In genomic region chr7:112966786-112967185, GRCm38 (mm10) we compare ENCODE assay signal across 23 mouse cellular contexts. TPM values are rescaled to one million over a fixed set of nuclear protein-coding genes. Genes with fewer than 3 reads are reported as not detected.
DNase-seq lines count a peak whose midpoint lies in the region; ATAC-seq and TF ChIP-seq lines count a peak whose summit lies in the region.
"Had no signal": no experiment of that assay in that cellular context is flagged by ENCODE, and none has a peak within 500 bp of the region (broad histone marks: within the 10 kb centered on the region; RNA-seq: fewer than 3 reads in every experiment).

No protein-coding gene starts in this region.

- WGBS in hindbrain, embryonic 10.5 days: 45% methylated on average over 3 of the region's 3 CpGs
- 28% methylated on average over 3 of the region's 3 CpGs for WGBS in hindbrain, embryonic 12.5 days
- WGBS in embryonic facial prominence, embryonic 11.5 days: 21% methylated on average over 3 of the region's 3 CpGs
- 26% methylated on average over 3 of the region's 3 CpGs for WGBS in stomach, postnatal 0 days

- H3K9me3 ChIP-seq in hindbrain, embryonic 10.5 days: peaks cover 8% of the 10 kb centered on the region
- H3K9me3 ChIP-seq in hindbrain, embryonic 12.5 days (replicated peaks): peaks cover 12% of the 10 kb centered on the region; the same call in 1 of the 2 replicates
- H3K9me3 ChIP-seq in embryonic facial prominence, embryonic 11.5 days (replicated peaks; ENCODE audit: control insufficient read depth, low read length): no peaks in the 10 kb centered on the region
- peaks cover 3% of the 10 kb centered on the region; the same call in 1 of the 2 replicates for H3K9me3 ChIP-seq in stomach, postnatal 0 days (ENCODE audit: control insufficient read depth, low read length)
- H3K9me3 ChIP-seq: heart, embryonic 15.5 days; midbrain, embryonic 15.5 days had no signal

- H3K4me3 ChIP-seq in hindbrain, embryonic 10.5 days: no peak overlapping the region
- H3K4me3 ChIP-seq in hindbrain, embryonic 12.5 days: no peak overlapping the region
- no peak overlapping the region for H3K4me3 ChIP-seq in embryonic facial prominence, embryonic 11.5 days (ENCODE audit: low read depth, low read length)
- no peak overlapping the region for H3K4me3 ChIP-seq in stomach, postnatal 0 days (ENCODE audit: low read depth, low read length)
- H3K4me3 ChIP-seq: erythroblast, embryonic 14.5 days; forebrain, embryonic 13.5 days; heart, adult 2 months; heart, embryonic 15.5 days; limb, embryonic 10.5 days; midbrain, embryonic 15.5 days; myocyte had no signal

- peak overlapping the region; percentile 29; the same call in 1 of the 2 replicates for H3K27ac ChIP-seq in hindbrain, embryonic 10.5 days
- H3K27ac ChIP-seq in hindbrain, embryonic 12.5 days: no peak overlapping the region
- no peak overlapping the region for H3K27ac ChIP-seq in embryonic facial prominence, embryonic 11.5 days (replicated peaks; ENCODE audit: low read depth, low read length)
- H3K27ac ChIP-seq in stomach, postnatal 0 days (replicated peaks): no peak overlapping the region
- H3K27ac ChIP-seq: forebrain, embryonic 13.5 days; heart, adult 2 months; heart, embryonic 15.5 days; hindbrain, postnatal 0 days; limb, embryonic 10.5 days; midbrain, embryonic 15.5 days had no signal

- H3K36me3 ChIP-seq in hindbrain, embryonic 10.5 days: no peaks in the 10 kb centered on the region
- no peaks in the 10 kb centered on the region for H3K36me3 ChIP-seq in hindbrain, embryonic 12.5 days
- H3K36me3 ChIP-seq in embryonic facial prominence, embryonic 11.5 days (replicated peaks; ENCODE audit: control insufficient read depth, insufficient read depth, low read depth, low read length): no peaks in the 10 kb centered on the region
- H3K36me3 ChIP-seq in stomach, postnatal 0 days (ENCODE audit: control insufficient read depth, insufficient read depth, low read length): no peaks in the 10 kb centered on the region
- H3K36me3 ChIP-seq: heart, embryonic 15.5 days; limb, embryonic 10.5 days; midbrain, embryonic 15.5 days had no signal

- peaks cover 4% of the 10 kb centered on the region; the same call in 1 of the 2 replicates for H3K4me1 ChIP-seq in hindbrain, embryonic 10.5 days (replicated peaks)
- H3K4me1 ChIP-seq in hindbrain, embryonic 12.5 days: no peaks in the 10 kb centered on the region
- H3K4me1 ChIP-seq in embryonic facial prominence, embryonic 11.5 days (ENCODE audit: control insufficient read depth, insufficient read depth, low read length): no peaks in the 10 kb centered on the region
- no peaks in the 10 kb centered on the region for H3K4me1 ChIP-seq in stomach, postnatal 0 days (replicated peaks; ENCODE audit: control insufficient read depth, insufficient read depth)
- H3K4me1 ChIP-seq: forebrain, embryonic 13.5 days; heart, embryonic 15.5 days; midbrain, embryonic 15.5 days had no signal

- H3K9ac ChIP-seq in hindbrain, embryonic 12.5 days: no peak overlapping the region
- H3K9ac ChIP-seq in embryonic facial prominence, embryonic 11.5 days (replicated peaks; ENCODE audit: low read length): no peak overlapping the region
- no peak overlapping the region for H3K9ac ChIP-seq in stomach, postnatal 0 days (ENCODE audit: low read length)
- H3K9ac ChIP-seq: forebrain, embryonic 13.5 days; heart, embryonic 15.5 days; liver, postnatal 0 days; midbrain, embryonic 15.5 days had no signal

- no peak for DNase-seq in hindbrain, embryonic 10.5 days (ENCODE audit: low spot score)
- peak; percentile 7 to 28 for DNase-seq in lung, adult 18-20 months
- DNase-seq in lung, postnatal 25 days (ENCODE audit: low spot score): no peak
- DNase-seq in embryonic facial prominence, embryonic 11.5 days (ENCODE audit: low spot score): peak; percentile 59
- DNase-seq in stomach, postnatal 0 days (ENCODE audit: low spot score): peak; percentile 65
- no peak for DNase-seq in right cerebral cortex, adult 2 months (ENCODE audit: low spot score in 2 of 2)
- DNase-seq: adrenal gland, postnatal 14 days; cerebellum, adult 11 months; cerebellum, postnatal 14 days; gastrocnemius, postnatal 14 days; heart, adult 2 months; heart, postnatal 4 days; liver, postnatal 0 days; right cerebral cortex, postnatal 25 days; thymus, postnatal 25 days had no signal

- no peak for ATAC-seq in hindbrain, embryonic 12.5 days (ENCODE audit: low FRiP score)
- ATAC-seq in embryonic facial prominence, embryonic 11.5 days (replicated peaks; ENCODE audit: insufficient number of reproducible peaks, low FRiP score, low TSS enrichment, low read depth): peak; percentile 62; the same call in 1 of the 2 replicates
- peak; percentile 74 for ATAC-seq in stomach, postnatal 0 days (ENCODE audit: low FRiP score, low TSS enrichment)
- ATAC-seq: forebrain, embryonic 13.5 days; hindbrain, postnatal 0 days; liver, postnatal 0 days; midbrain, embryonic 15.5 days had no signal

- TF ChIP-seq CTCF in stomach, postnatal 0 days (IDR thresholded peaks at IDR 0.05; ENCODE audit: low read depth): no peak

- H3K4me2 ChIP-seq in hindbrain, embryonic 12.5 days (replicated peaks): no peak overlapping the region
- H3K4me2 ChIP-seq in embryonic facial prominence, embryonic 11.5 days (ENCODE audit: low read depth, low read length): no peak overlapping the region
- H3K4me2 ChIP-seq in stomach, postnatal 0 days (replicated peaks; ENCODE audit: low read depth): no peak overlapping the region
- H3K4me2 ChIP-seq: forebrain, embryonic 13.5 days; heart, embryonic 15.5 days; midbrain, embryonic 15.5 days had no signal

- TF ChIP-seq EP300 in stomach, postnatal 0 days (optimal IDR thresholded peaks at IDR 0.05): no peak

- no peaks in the 10 kb centered on the region for H3K27me3 ChIP-seq in hindbrain, embryonic 10.5 days (ENCODE audit: insufficient read depth, poor library complexity, severe bottlenecking)
- H3K27me3 ChIP-seq in hindbrain, embryonic 12.5 days: no peaks in the 10 kb centered on the region
- no peaks in the 10 kb centered on the region for H3K27me3 ChIP-seq in embryonic facial prominence, embryonic 11.5 days (ENCODE audit: control insufficient read depth, insufficient read depth, low read length)
- H3K27me3 ChIP-seq in stomach, postnatal 0 days (ENCODE audit: control insufficient read depth, insufficient read depth, low read length): no peaks in the 10 kb centered on the region
- H3K27me3 ChIP-seq: forebrain, embryonic 13.5 days; heart, embryonic 15.5 days; midbrain, embryonic 15.5 days had no signal

RNA-seq across cellular contexts. Expression of gene Rassf10, which starts 13.0 kb away (rescaled TPM):
- polyA plus RNA-seq in hindbrain, embryonic 10.5 days (2016; fragmentation: Nextera tagmentation; extraction: Ambion mirVana): 0.51 and 0.92 TPM in 2 replicates
- polyA plus RNA-seq in hindbrain, embryonic 12.5 days (2016; fragmentation: Nextera tagmentation; extraction: Ambion mirVana): 2.2 and 2.5 TPM in 2 replicates
- polyA plus RNA-seq in embryonic facial prominence, embryonic 11.5 days (2014; fragmentation: Nextera tagmentation; extraction: Ambion mirVana): 1.4 and 1.6 TPM in 2 replicates
- polyA plus RNA-seq in stomach, postnatal 0 days (2015; fragmentation: Nextera tagmentation; extraction: Ambion mirVana): 6.8 and 7.7 TPM in 2 replicates
- polyA plus RNA-seq: erythroblast, embryonic 14.5 days; myocyte had no signal

Comparison
In these comparisons a context has a peak if more than half of its experiments do, and no peak if none do; other contexts are left out.
1. DNase-seq: peak in lung, adult 18-20 months (2 of 2), embryonic facial prominence, embryonic 11.5 days (single experiment) and stomach, postnatal 0 days (single experiment); none in hindbrain, embryonic 10.5 days (single experiment), lung, postnatal 25 days (single experiment) and right cerebral cortex, adult 2 months (0 of 2).